Mouse (Mus musculus) C2C12 (cell line): Measurements from ENCODE around the gene Riox2. TPM values are rescaled to one million over a fixed set of nuclear protein-coding genes. Genes with fewer than 3 reads are reported as not detected.

Experiments
- H3K27me3 ChIP-seq: one replicate; pipeline ENCODE4 v1.6.1; 2011; ENCODE audit not compliant: control insufficient read depth, insufficient read depth, insufficient read length
- H3K36me3 ChIP-seq: one replicate; pipeline ENCODE4 v1.6.1; 2011; ENCODE audit not compliant: control insufficient read depth, insufficient read depth
- H3K4me3 ChIP-seq: one replicate; pipeline ENCODE4 v1.5.1; 2011; ENCODE audit warnings: mild to moderate bottlenecking, control low read depth; ENCODE audit not compliant: poor library complexity, insufficient read depth, severe bottlenecking
- H3K79me2 ChIP-seq: one replicate; pipeline ENCODE4 v1.6.1; 2011; ENCODE audit not compliant: control insufficient read depth, insufficient read depth
- H3K79me3 ChIP-seq: one replicate; pipeline ENCODE4 v1.6.1; 2011; ENCODE audit warnings: low read depth, control low read depth
- H3ac ChIP-seq: one replicate; pipeline ENCODE3; 2011; ENCODE audit warnings: low read depth; ENCODE audit not compliant: control insufficient read depth, insufficient read length
- CEBPB ChIP-seq: IDR thresholded peaks from one replicate; pipeline ENCODE4 v1.6.1; 2011; ENCODE audit warnings: low read depth, mild to moderate bottlenecking, control low read depth, moderate library complexity
- CTCF ChIP-seq: IDR thresholded peaks from one replicate; pipeline ENCODE4 v1.5.1; 2011; ENCODE audit not compliant: control insufficient read depth, insufficient read depth, insufficient read length
- FOSL1 ChIP-seq: IDR thresholded peaks from one replicate; pipeline ENCODE4 v1.8.0; 2011; ENCODE audit warnings: mild to moderate bottlenecking, low read length; ENCODE audit not compliant: poor library complexity, insufficient read depth, severe bottlenecking
- MAX ChIP-seq: IDR thresholded peaks from one replicate; pipeline ENCODE4 v1.6.1; 2011; ENCODE audit warnings: mild to moderate bottlenecking, control low read depth
- MYOD1 ChIP-seq: IDR thresholded peaks from one replicate; pipeline ENCODE4 v1.6.1; 2011; ENCODE audit warnings: low read depth; ENCODE audit not compliant: control insufficient read depth, insufficient read length
- MYOG ChIP-seq: IDR thresholded peaks from one replicate; pipeline ENCODE4 v1.6.1; 2011; ENCODE audit not compliant: control insufficient read depth, insufficient read length; ENCODE audit errors: extremely low read depth
- USF1 ChIP-seq: IDR thresholded peaks from one replicate; pipeline ENCODE4 v1.6.1; 2011; ENCODE audit warnings: low read depth, mild to moderate bottlenecking, control low read depth, moderate library complexity
- polyA plus RNA-seq: library from polyadenylated mRNA; unstranded; fragments of >200 nt; fragmentation: generic; extraction: Trizol; gene quantifications from one replicate; pipeline ENCODE4 v1.2.1, GENCODE M21; 2012; ENCODE audit warnings: missing spikeins

The Riox2 gene
- polyA plus RNA-seq, 1 experiment: 18.7 TPM

GRCm38 (mm10) chr16:59499180-59499579 lies 27.6 kb downstream of the Riox2 start:
- no peaks in the 10 kb centered on the region for H3K27me3 ChIP-seq
- no peak overlapping the region for H3K4me3 ChIP-seq
- TF ChIP-seq CTCF (no peak), FOSL1 (no peak), USF1 (no peak), MYOG (no peak), MYOD1 (no peak), MAX (no peak)
- no peaks in the 10 kb centered on the region for H3K79me3 ChIP-seq
- peaks cover 15% of the 10 kb centered on the region for H3K36me3 ChIP-seq
- no peak overlapping the region for H3ac ChIP-seq
- no peaks in the 10 kb centered on the region for H3K79me2 ChIP-seq

DNA sequence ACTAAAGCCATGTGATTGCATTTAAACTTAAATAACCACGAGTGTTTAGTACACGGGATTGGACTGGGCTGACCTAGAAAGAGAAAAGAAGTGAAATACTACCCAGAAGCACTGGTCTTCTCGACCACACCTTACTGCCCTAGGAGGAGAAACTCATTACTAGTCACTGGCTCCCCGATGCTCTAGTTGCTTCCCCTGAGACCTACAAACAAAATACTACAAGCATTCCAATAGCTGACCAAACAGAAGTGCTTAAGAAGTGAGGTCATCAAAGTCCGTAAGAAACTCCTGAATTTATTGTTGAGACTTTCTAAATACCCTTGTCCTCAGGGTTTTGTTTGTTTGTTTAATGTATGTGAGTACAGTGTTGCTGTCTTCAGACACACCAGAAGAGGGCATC lies 38.3 kb downstream of the Riox2 start:
- Histone ChIP-seq H3K79me2 (no peaks in the 10 kb centered on the region), H3K27me3 (no peaks in the 10 kb centered on the region)

DNA sequence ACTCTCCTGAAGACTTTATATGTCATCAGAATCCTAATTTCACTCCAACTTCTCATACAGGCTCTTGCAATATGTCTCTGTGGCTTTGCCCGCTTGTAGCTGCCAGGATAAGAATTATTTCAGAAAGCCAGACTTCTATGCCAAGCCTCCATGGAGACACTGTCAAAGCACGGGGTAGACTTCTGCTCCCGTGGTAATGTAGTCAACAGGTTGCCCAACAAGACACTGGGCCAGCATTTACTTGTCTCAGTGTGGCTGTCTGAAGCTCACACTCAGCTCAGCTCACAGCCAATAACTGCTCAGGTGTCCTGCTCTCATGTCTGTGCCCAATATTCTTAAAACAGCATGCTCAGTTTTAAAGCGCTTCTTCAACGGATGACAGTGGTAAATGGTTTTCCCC lies 43.6 kb downstream of the Riox2 start:
- Histone ChIP-seq H3K36me3 (no peaks in the 10 kb centered on the region), H3K79me2 (no peaks in the 10 kb centered on the region), H3ac (no peak overlapping the region), H3K27me3 (no peaks in the 10 kb centered on the region), H3K79me3 (no peaks in the 10 kb centered on the region), H3K4me3 (no peak overlapping the region)
- TF ChIP-seq FOSL1: no peak
- TF ChIP-seq MAX: no peak
- no peak for TF ChIP-seq CEBPB
- no peak for TF ChIP-seq MYOD1
- no peak for TF ChIP-seq USF1
- no peak for TF ChIP-seq MYOG
- no peak for TF ChIP-seq CTCF

More for the DNA sequence above, 38.3 kb downstream of the Riox2 start:
- no peak overlapping the region for H3K4me3 ChIP-seq
- no peak overlapping the region for H3ac ChIP-seq
- H3K79me3 ChIP-seq: no peaks in the 10 kb centered on the region
- no peaks in the 10 kb centered on the region for H3K36me3 ChIP-seq
- TF ChIP-seq MYOG (no peak), CTCF (no peak), MAX (no peak), USF1 (no peak), FOSL1 (no peak), CEBPB (no peak), MYOD1 (no peak)

- Histone ChIP-seq H3K36me3 (no peaks in the 10 kb centered on the region), H3K4me3 (no peak overlapping the region), H3K79me3 (no peaks in the 10 kb centered on the region), H3K79me2 (no peaks in the 10 kb centered on the region), H3ac (no peak overlapping the region), H3K27me3 (no peaks in the 10 kb centered on the region)
- TF ChIP-seq CTCF (no peak), FOSL1 (no peak), USF1 (no peak), CEBPB (no peak), MAX (no peak), MYOG (no peak), MYOD1 (no peak)
These were observed 45.4 kb downstream of the Riox2 start for GRCm38 (mm10) chr16:59516965-59517364.

DNA sequence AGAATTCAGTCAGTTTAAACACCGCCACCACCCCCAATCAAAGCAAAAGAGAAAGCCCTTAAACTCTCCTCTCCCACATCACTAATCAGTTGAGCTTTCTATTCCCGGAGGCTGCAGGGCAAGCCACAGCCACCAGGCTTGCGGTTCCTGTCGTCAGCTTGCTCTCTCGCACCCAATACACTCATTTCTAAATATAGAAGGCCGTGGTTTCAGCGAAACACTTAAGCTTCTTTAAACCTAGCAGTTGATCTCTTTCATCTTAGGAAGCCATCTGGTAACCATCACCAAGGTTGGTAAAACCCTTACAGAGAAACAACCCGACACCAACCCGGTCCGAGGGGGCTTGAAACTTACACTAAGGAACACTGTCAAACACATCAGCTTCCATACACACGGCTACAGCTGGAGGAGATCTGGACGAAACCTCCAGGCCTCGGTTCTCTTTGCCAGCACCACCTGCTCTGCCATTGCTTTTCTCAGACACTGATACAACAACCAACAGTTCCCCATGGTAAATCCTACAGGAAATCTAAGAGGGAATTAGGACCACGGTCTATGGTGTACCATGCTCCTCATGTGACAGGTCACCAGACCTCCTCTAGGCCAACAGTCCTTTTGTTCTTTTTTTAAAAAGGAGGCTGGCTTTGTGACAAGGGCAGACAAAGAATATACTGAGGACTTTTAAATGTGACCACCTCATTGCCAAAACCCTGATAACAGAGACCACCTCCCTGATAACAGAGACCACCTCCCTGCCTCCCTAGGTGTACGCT lies 46.1 kb downstream of the Riox2 start:
- Histone ChIP-seq H3K27me3 (no peaks in the 10 kb centered on the region), H3K36me3 (no peaks in the 10 kb centered on the region), H3ac (no peak overlapping the region), H3K4me3 (no peak overlapping the region), H3K79me3 (no peaks in the 10 kb centered on the region), H3K79me2 (no peaks in the 10 kb centered on the region)
- TF ChIP-seq MYOG (no peak), FOSL1 (no peak), MYOD1 (no peak), MAX (no peak), CEBPB (no peak), USF1 (no peak), CTCF (no peak)

DNA sequence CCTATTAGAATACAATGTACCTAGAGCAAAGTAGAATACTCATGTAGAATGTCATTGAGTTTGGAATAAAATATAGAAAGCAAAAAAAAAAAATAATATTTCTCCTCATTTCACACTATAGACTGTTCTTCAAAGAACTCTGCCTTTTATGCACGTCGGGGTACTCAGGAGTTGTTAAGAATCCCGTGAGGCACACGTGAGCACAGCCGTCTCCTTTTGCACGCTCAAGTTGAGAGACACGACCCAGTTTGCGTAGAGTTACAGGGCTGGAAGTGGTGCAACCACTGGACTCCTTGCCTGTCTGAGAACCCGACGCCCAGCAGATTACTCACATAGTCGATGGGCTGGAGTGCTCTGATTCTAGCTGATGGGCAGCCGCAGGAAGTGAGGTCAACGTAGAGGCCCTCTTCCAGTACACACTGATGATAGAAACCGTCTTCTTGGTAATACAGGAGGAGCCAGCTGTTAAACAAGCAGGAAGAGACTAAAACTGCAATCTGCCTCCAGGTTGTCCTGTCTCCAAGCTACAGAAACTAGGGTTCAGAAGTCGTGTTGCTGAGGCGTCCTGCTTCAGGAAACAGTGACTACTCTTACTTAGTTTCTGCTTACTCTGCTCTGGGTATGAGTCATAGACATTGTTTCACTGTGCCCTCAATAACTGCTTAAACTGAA lies 50.3 kb downstream of the Riox2 start:
- no peak for TF ChIP-seq CEBPB
- Histone ChIP-seq H3K27me3 (no peaks in the 10 kb centered on the region), H3ac (no peak overlapping the region), H3K4me3 (no peak overlapping the region), H3K36me3 (no peaks in the 10 kb centered on the region), H3K79me3 (no peaks in the 10 kb centered on the region), H3K79me2 (no peaks in the 10 kb centered on the region)
